In genomic region chr4:63459141-63459789, GRCm38 (mm10) we compare ENCODE assay signal across 9 mouse cellular contexts. TPM values are rescaled to one million over a fixed set of nuclear protein-coding genes. Genes with fewer than 3 reads are reported as not detected.
DNase-seq lines count a peak whose midpoint lies in the region.
"Had no signal": no experiment of that assay in that cellular context is flagged by ENCODE, and none has a peak within 500 bp of the region (broad histone marks: within the 10 kb centered on the region; RNA-seq: fewer than 3 reads in every experiment).

No protein-coding gene starts in this region.

- intact Hi-C loops in left cerebral cortex, postnatal 4 days (cut with DNase I) = no loop called here

- peaks cover 52% of the 10 kb centered on the region for H3K4me1 ChIP-seq in forebrain, embryonic 10.5 days

- peak; percentile 50 for DNase-seq in lung, postnatal 10 days
- no peak for DNase-seq in lung, postnatal 36 days
- DNase-seq in forebrain, embryonic 10.5 days (ENCODE audit: extremely low spot score, low spot score) = peak; percentile 47
- peak; percentile 50 for DNase-seq in left cerebral cortex, postnatal 4 days
- peak; percentile 38 to 54 for DNase-seq in right cerebral cortex, postnatal 10 days (ENCODE audit: low spot score in 2 of 2)
- DNase-seq in spleen, postnatal 14 days (ENCODE audit: low spot score in 2 of 2) = no peak
- DNase-seq in ovary, postnatal 36 days (ENCODE audit: low spot score) = no peak
- no peak for DNase-seq in B cell, adult 2 months

- H3K36me3 ChIP-seq in forebrain, embryonic 10.5 days (replicated peaks) = peaks cover 5% of the 10 kb centered on the region

- no peaks in the 10 kb centered on the region for H3K9me3 ChIP-seq in forebrain, embryonic 10.5 days

- H3K27me3 ChIP-seq in forebrain, embryonic 10.5 days (ENCODE audit: poor library complexity, severe bottlenecking) = peaks cover 88% of the 10 kb centered on the region

- WGBS in forebrain, embryonic 10.5 days = 9% methylated on average over 16 of the region's 16 CpGs

- peak overlapping the region; percentile 78 for H3K27ac ChIP-seq in forebrain, embryonic 10.5 days

- peak overlapping the region; percentile 35 for H3K4me3 ChIP-seq in forebrain, embryonic 10.5 days
- H3K4me3 ChIP-seq: erythroblast, embryonic 14.5 days had no signal

RNA-seq across cellular contexts. Expression of gene Whrn, which starts 36.5 kb away (rescaled TPM):
- 4.6 and 5.1 TPM in 2 replicates for polyA plus RNA-seq in forebrain, embryonic 10.5 days (2016; fragmentation: Nextera tagmentation; extraction: Ambion mirVana)
- 10 to 100 TPM; 24.9 to 28.6 TPM for total RNA-seq in left cerebral cortex, postnatal 4 days (2021)

RNA-seq across cellular contexts. Expression of gene Akna, which starts 56.1 kb away (rescaled TPM):
- 10.2 and 13.1 TPM in 2 replicates for polyA plus RNA-seq in forebrain, embryonic 10.5 days (2016; fragmentation: Nextera tagmentation; extraction: Ambion mirVana)
- total RNA-seq in left cerebral cortex, postnatal 4 days (2021) = 1 to 10 TPM; 6.1 to 6.9 TPM

Comparison
In these comparisons a context has a peak if more than half of its experiments do, and no peak if none do; other contexts are left out.
1. DNase-seq: peak in lung, postnatal 10 days (single experiment), forebrain, embryonic 10.5 days (single experiment), left cerebral cortex, postnatal 4 days (single experiment) and right cerebral cortex, postnatal 10 days (2 of 2); none in lung, postnatal 36 days (single experiment), spleen, postnatal 14 days (0 of 2), ovary, postnatal 36 days (single experiment) and B cell, adult 2 months (0 of 2).